Mouse (Mus musculus) kidney, adult 2 months (tissue): ENCODE data around the gene Ttll1. TPM values are rescaled to one million over a fixed set of nuclear protein-coding genes. Genes with fewer than 3 reads are reported as not detected.

ENCODE experiments used
- DNase-seq: peaks from one replicate; pipeline ENCODE4 v3.0.0; 2021
- H3K27ac ChIP-seq: fragments of 200-500 bp; 2 replicates; pipeline ENCODE4 v1.5.1; 2012; ENCODE audit warnings: low read depth, low read length, control low read depth, inconsistent platforms; ENCODE audit not compliant: insufficient read depth
- H3K27me3 ChIP-seq: fragments of 200-500 bp; replicated peaks from 2 replicates; pipeline ENCODE4 v1.6.1; 2012; ENCODE audit warnings: mild to moderate bottlenecking, moderate library complexity, low read length, inconsistent platforms; ENCODE audit not compliant: control insufficient read depth, insufficient read depth
- H3K36me3 ChIP-seq: fragments of 200-500 bp; 2 replicates; pipeline ENCODE4 v1.6.1; 2012; ENCODE audit warnings: mild to moderate bottlenecking, moderate library complexity, low read length, inconsistent platforms; ENCODE audit not compliant: control insufficient read depth, insufficient read depth
- H3K4me1 ChIP-seq: fragments of 200-500 bp; 2 replicates; pipeline ENCODE4 v1.6.1; 2011; ENCODE audit warnings: low read length; ENCODE audit not compliant: control insufficient read depth, insufficient read depth
- H3K4me3 ChIP-seq: fragments of 200-500 bp; 2 replicates; pipeline ENCODE4 v1.5.1; 2011; ENCODE audit warnings: mild to moderate bottlenecking, low read depth, low read length, control low read depth; ENCODE audit not compliant: insufficient read depth
- CTCF ChIP-seq: fragments of 200-500 bp; conservative IDR thresholded peaks from 2 replicates; pipeline ENCODE4 v1.5.1; 2011; ENCODE audit warnings: low read depth, mild to moderate bottlenecking, control low read depth, low read length, moderate library complexity, mixed read lengths; ENCODE audit not compliant: insufficient read depth, insufficient read length
- POLR2A ChIP-seq: fragments of 200-500 bp; IDR thresholded peaks from one replicate; pipeline ENCODE4 v1.6.1; 2011; ENCODE audit warnings: low read depth, low read length, control low read depth
- WGBS: fragments of 180-500 bp; shearing (Covaris S2); methylation state at CpG from one replicate; pipeline ENCODE4 v1.1.7; 2018; 5-methylcytosine and 5-hydroxymethylcytosine counted together
- polyA plus RNA-seq: library from polyadenylated mRNA; depleted of rRNA; stranded (reverse); fragments of >200 nt; gene quantifications from 2 replicates; pipeline ENCODE4 v1.2.3, GENCODE M21; 2012

Ttll1 gene
- polyA plus RNA-seq, 1 experiment, result 11.1 TPM

- H3K36me3 ChIP-seq, result no peaks in the 10 kb centered on the region
- no peaks in the 10 kb centered on the region for H3K4me1 ChIP-seq
- no peak overlapping the region for H3K27ac ChIP-seq
- 66% methylated on average over 3 of the region's 3 CpGs for WGBS
- no peak overlapping the region for H3K4me3 ChIP-seq
- H3K27me3 ChIP-seq, result no peaks in the 10 kb centered on the region
- peak; percentile 76 for TF ChIP-seq CTCF
- TF ChIP-seq POLR2A, result no peak
- peak; percentile 52 for DNase-seq
These were observed 10.3 kb downstream of the Ttll1 start for GRCm38 (mm10) chr15:83500352-83500751.

DNA sequence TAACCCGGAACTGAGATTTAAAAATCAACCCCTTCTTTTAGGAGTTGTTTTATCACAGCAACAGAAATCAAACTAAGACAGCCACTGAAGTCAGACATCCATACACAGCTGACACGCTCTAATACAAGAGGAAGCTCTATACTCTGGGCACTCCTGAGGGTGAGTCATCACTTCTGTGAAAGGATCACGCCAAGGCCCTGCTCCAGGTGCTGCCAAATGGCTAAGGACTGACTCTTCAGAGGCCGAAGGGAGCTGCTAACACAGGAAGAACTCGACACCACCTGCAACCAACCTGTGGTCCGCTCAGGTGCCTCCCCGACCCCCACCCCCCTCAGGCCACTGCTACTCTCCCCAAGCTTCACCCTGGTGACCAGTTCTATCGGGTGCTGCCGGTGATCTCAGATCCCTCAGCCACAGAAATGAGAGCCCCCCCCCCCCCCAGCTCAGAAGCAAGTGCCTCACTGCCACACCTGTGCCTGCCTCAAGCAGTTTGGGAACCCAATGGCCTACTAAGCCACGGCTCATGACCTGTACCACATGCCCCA is 11.4 kb downstream of the Ttll1 start:
- Histone ChIP-seq H3K4me3 (no peak overlapping the region), H3K4me1 (no peaks in the 10 kb centered on the region), H3K27me3 (no peaks in the 10 kb centered on the region), H3K27ac (no peak overlapping the region), H3K36me3 (no peaks in the 10 kb centered on the region)
- no peak for DNase-seq
- 89% methylated on average over 10 of the region's 10 CpGs for WGBS
- TF ChIP-seq CTCF, result no peak

- TF ChIP-seq POLR2A (no peak), CTCF (peak; percentile 46)
- Histone ChIP-seq H3K27ac (no peak overlapping the region), H3K36me3 (no peaks in the 10 kb centered on the region; the same call in 1 of the 2 replicates), H3K4me1 (no peaks in the 10 kb centered on the region), H3K4me3 (no peak overlapping the region), H3K27me3 (no peaks in the 10 kb centered on the region)
- WGBS, result 98% methylated on average over 6 of the region's 6 CpGs
- peak; percentile 15 for DNase-seq
These were observed 13.4 kb downstream of the Ttll1 start for GRCm38 (mm10) chr15:83497299-83497698.

DNA sequence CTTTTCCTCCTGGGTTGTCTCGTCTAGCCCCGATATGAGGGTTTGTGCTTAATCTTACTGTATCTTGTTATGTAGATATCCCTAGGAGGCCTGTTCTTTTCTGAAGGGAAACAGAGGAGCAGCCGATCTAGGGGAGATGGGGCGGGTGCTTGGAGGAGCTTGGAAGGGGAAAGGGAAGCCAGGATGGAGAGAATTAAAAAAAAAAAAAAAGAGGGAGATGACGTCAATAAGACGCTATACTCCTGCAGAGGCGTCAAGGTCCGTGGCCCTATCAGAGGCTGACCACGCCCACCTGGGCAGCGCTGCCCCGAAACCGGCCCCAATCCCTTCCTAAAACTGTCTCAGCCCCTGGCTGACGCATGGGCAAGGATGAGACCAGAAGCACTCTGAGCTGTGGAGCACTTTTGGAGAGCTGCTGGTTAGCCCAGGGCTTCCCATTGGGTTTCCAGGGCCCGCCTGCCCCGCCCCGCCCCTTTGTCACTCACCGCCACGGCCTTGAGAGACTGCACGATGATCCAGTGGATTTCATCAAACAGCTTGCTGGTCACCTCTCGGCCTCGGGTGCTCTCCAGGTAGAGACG is 14.8 kb downstream of the Ttll1 start:
- Histone ChIP-seq H3K36me3 (no peaks in the 10 kb centered on the region; the same call in 1 of the 2 replicates), H3K27ac (no peak overlapping the region), H3K27me3 (no peaks in the 10 kb centered on the region), H3K4me3 (no peak overlapping the region), H3K4me1 (no peaks in the 10 kb centered on the region)
- no peak for TF ChIP-seq CTCF
- no peak for DNase-seq
- WGBS, result 91% methylated on average over 22 of the region's 22 CpGs

GRCm38 (mm10) chr15:83495195-83495594 is 15.5 kb downstream of the Ttll1 start:
- Histone ChIP-seq H3K4me3 (no peak overlapping the region), H3K36me3 (no peaks in the 10 kb centered on the region; the same call in 1 of the 2 replicates), H3K27ac (no peak overlapping the region), H3K4me1 (no peaks in the 10 kb centered on the region), H3K27me3 (no peaks in the 10 kb centered on the region)
- WGBS, result 79% methylated on average over 3 of the region's 3 CpGs
- no peak for TF ChIP-seq POLR2A
- TF ChIP-seq CTCF, result no peak
- DNase-seq, result no peak

- no peaks in the 10 kb centered on the region; the same call in 1 of the 2 replicates for H3K36me3 ChIP-seq
- no peak overlapping the region for H3K27ac ChIP-seq
- H3K4me3 ChIP-seq, result no peak overlapping the region
- H3K4me1 ChIP-seq, result no peaks in the 10 kb centered on the region
- no peaks in the 10 kb centered on the region for H3K27me3 ChIP-seq
- no peak for TF ChIP-seq POLR2A
- no peak for TF ChIP-seq CTCF
- WGBS, result 87% methylated on average over 6 of the region's 6 CpGs
- no peak for DNase-seq
These were observed 16.1 kb downstream of the Ttll1 start for GRCm38 (mm10) chr15:83494572-83494920.

DNA sequence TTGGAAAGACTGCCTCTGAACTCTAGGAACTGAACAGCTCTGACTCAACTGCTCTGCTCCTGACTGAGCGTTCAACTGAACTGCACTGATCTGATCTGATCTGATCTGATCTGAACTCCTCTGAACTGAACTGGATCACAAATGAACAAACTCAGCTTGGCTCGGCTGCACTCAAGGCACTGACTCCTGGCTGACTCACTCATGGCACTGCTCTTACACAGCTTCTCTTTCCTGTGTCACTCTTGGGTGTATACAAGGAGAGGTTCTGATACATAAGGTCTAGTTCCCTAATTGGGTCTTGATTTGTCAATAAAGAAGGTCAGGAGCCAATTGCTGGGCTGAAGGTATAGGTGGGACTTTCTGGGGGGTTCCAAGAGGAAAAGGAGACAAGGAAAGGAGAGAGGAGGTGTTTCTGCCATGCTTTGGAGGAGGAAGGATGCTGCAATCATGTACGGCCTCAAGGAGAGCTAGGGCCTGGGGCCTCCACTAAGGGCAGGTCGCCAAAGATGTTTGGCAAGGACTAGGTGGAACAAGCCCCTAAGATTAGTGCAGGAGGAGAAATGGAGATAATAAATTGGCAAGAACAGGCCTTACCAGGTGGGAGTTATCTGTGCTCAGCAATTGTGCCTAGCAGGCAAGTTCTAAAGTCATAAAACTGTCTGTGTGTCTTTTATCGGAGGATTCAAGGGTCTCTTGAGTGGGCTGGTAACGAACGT is 16.7 kb downstream of the Ttll1 start:
- no peaks in the 10 kb centered on the region for H3K27me3 ChIP-seq
- TF ChIP-seq CTCF, result no peak
- TF ChIP-seq POLR2A, result no peak
- no peak overlapping the region for H3K4me3 ChIP-seq
- H3K4me1 ChIP-seq, result no peaks in the 10 kb centered on the region
- H3K27ac ChIP-seq, result no peak overlapping the region
- no peaks in the 10 kb centered on the region; the same call in 1 of the 2 replicates for H3K36me3 ChIP-seq
- no peak for DNase-seq
- 83% methylated on average over 7 of the region's 7 CpGs for WGBS
